Mouse (Mus musculus): ENCODE data around the gene Syt12.

GRCm38 (mm10) chr19:4419711-4420110 is 57.5 kb downstream of the Syt12 start:
- TF ChIP-seq CTCF (IDR thresholded peaks at IDR 0.05; ENCODE audit: extremely low read depth, insufficient read depth, insufficient read length, insufficient replicate concordance): no peak
- no peak for TF ChIP-seq POLR2A (IDR thresholded peaks at IDR 0.05; ENCODE audit: low read depth, low read length)

Data from spleen, adult 2 months (tissue).